In the genomic region with DNA sequence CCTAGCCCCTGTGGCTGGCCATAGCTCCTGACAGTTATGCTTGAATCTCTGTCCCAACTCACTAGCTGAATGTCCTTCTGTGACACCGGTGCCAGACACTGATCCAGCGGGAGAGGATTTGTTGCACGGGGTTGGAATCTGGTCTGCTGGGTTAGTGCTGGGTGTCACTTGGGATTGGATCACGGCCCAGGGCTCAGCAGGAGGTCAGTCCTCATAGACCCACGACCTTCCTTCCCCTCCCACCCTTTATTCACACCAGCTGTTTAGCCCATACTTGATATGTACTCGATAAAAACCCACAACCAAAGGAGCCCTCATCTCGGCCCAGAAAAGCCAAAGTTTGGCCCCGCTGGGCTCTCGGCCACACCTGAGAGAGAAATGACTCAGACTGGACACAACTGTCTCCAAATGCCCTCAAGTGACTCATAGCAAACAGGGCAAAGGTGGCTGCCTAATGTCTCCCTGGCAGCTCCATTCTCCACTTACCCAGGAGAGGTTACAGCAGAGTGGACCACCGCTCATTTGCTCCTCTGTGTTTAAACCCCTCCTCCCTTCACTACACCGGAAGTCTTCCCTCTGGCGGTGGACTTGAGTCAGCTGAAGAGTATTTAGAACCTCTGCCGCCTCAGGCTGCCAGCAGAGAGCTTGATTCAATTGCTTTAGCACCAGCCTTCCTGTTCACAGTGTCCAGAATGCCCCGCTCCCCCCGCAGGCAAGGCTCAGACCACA, we compare ENCODE assay signal across 8 mouse cellular contexts. TPM values are rescaled to one million over a fixed set of nuclear protein-coding genes. Genes with fewer than 3 reads are reported as not detected.
A peak's percentile ranks its signal among the peaks of the same experiment; 100 is the strongest.
DNase-seq lines count a peak whose midpoint lies in the region; ATAC-seq and TF ChIP-seq lines count a peak whose summit lies in the region.

No protein-coding gene starts in this region.

- WGBS in midbrain, embryonic 11.5 days, result 58% methylated on average over 15 of the region's 15 CpGs
- 46% methylated on average over 15 of the region's 15 CpGs for WGBS in midbrain, embryonic 15.5 days
- 44% methylated on average over 15 of the region's 15 CpGs for WGBS in kidney, embryonic 15.5 days
- 33% methylated on average over 15 of the region's 15 CpGs for WGBS in cerebellum, adult 2 months

- no peak overlapping the region for H3K4me3 ChIP-seq in midbrain, embryonic 11.5 days (ENCODE audit: low read depth, low read length)
- no peak overlapping the region for H3K4me3 ChIP-seq in midbrain, embryonic 15.5 days
- H3K4me3 ChIP-seq in kidney, embryonic 15.5 days (replicated peaks), result no peak overlapping the region
- no peak overlapping the region for H3K4me3 ChIP-seq in cerebellum, adult 2 months (replicated peaks; ENCODE audit: insufficient read depth, low read depth, low read length)

- H3K27ac ChIP-seq in midbrain, embryonic 11.5 days (ENCODE audit: low read depth, low read length), result no peak overlapping the region
- H3K27ac ChIP-seq in midbrain, embryonic 15.5 days, result no peak overlapping the region
- H3K27ac ChIP-seq in kidney, embryonic 15.5 days, result no peak overlapping the region
- no peak overlapping the region for H3K27ac ChIP-seq in cerebellum, adult 2 months (ENCODE audit: insufficient read depth, low read length)

- H3K9me3 ChIP-seq in midbrain, embryonic 11.5 days (ENCODE audit: control insufficient read depth, low read length), result no peaks in the 10 kb centered on the region
- H3K9me3 ChIP-seq in midbrain, embryonic 15.5 days, result no peaks in the 10 kb centered on the region
- H3K9me3 ChIP-seq in kidney, embryonic 15.5 days (replicated peaks), result no peaks in the 10 kb centered on the region

- DNase-seq in cerebellum, postnatal 10 days, result peak; percentile 43 to 45
- DNase-seq in cerebellum, adult 11 months, result no peak
- peak; percentile 90 for DNase-seq in midbrain, embryonic 11.5 days (ENCODE audit: low spot score, missing footprints)
- DNase-seq in thymus, postnatal 25 days, result peak; percentile 44
- DNase-seq in right cerebral cortex, postnatal 36 days (ENCODE audit: low spot score in 2 of 2), result no peak
- DNase-seq in cerebellum, adult 2 months, result no peak

- peaks cover 8% of the 10 kb centered on the region for H3K4me1 ChIP-seq in midbrain, embryonic 11.5 days (ENCODE audit: control insufficient read depth, insufficient read depth, low read length)
- peaks cover 17% of the 10 kb centered on the region for H3K4me1 ChIP-seq in midbrain, embryonic 15.5 days
- H3K4me1 ChIP-seq in kidney, embryonic 15.5 days, result peaks cover 26% of the 10 kb centered on the region
- H3K4me1 ChIP-seq in cerebellum, adult 2 months (ENCODE audit: control insufficient read depth, insufficient read depth, low read length), result no peaks in the 10 kb centered on the region

- no peak overlapping the region for H3K9ac ChIP-seq in midbrain, embryonic 11.5 days (ENCODE audit: low read length)
- H3K9ac ChIP-seq in midbrain, embryonic 15.5 days, result no peak overlapping the region
- no peak overlapping the region for H3K9ac ChIP-seq in kidney, embryonic 15.5 days

- TF ChIP-seq POLR2A in cerebellum, adult 2 months (IDR thresholded peaks at IDR 0.05; ENCODE audit: borderline replicate concordance, insufficient read depth, low read length), result no peak

- no peaks in the 10 kb centered on the region for H3K36me3 ChIP-seq in midbrain, embryonic 11.5 days (ENCODE audit: control insufficient read depth, insufficient read depth, low read length)
- H3K36me3 ChIP-seq in midbrain, embryonic 15.5 days (replicated peaks), result no peaks in the 10 kb centered on the region
- no peaks in the 10 kb centered on the region for H3K36me3 ChIP-seq in kidney, embryonic 15.5 days

- no peaks in the 10 kb centered on the region for H3K27me3 ChIP-seq in midbrain, embryonic 11.5 days (ENCODE audit: control insufficient read depth, insufficient read depth, low read length)
- H3K27me3 ChIP-seq in midbrain, embryonic 15.5 days (replicated peaks), result no peaks in the 10 kb centered on the region
- H3K27me3 ChIP-seq in kidney, embryonic 15.5 days, result 0 out of 2 replicates have a peak, but pooled peaks cover 4% of the 10 kb centered on the region
- H3K27me3 ChIP-seq in cerebellum, adult 2 months (ENCODE audit: control insufficient read depth, insufficient read depth, low read length), result no peaks in the 10 kb centered on the region

- ATAC-seq in midbrain, embryonic 11.5 days (ENCODE audit: low FRiP score), result no peak
- ATAC-seq in midbrain, embryonic 15.5 days (replicated peaks), result no peak
- 0 out of 2 replicates have a peak, but pooled peaks have one; percentile 9 for ATAC-seq in kidney, embryonic 15.5 days (replicated peaks; ENCODE audit: low FRiP score)

- H3K4me2 ChIP-seq in midbrain, embryonic 11.5 days, result no peak overlapping the region
- no peak overlapping the region for H3K4me2 ChIP-seq in midbrain, embryonic 15.5 days
- H3K4me2 ChIP-seq in kidney, embryonic 15.5 days, result no peak overlapping the region

- no peak for TF ChIP-seq CTCF in cerebellum, adult 2 months (IDR thresholded peaks at IDR 0.05; ENCODE audit: borderline replicate concordance, insufficient read depth, low read depth, low read length)

RNA-seq across cellular contexts. Expression of a gene that starts 27.2 kb away (rescaled TPM):
- not detected in 2 replicates for polyA plus RNA-seq in midbrain, embryonic 11.5 days (2014; fragmentation: Nextera tagmentation; extraction: Ambion mirVana)
- not detected in 2 replicates for polyA plus RNA-seq in midbrain, embryonic 15.5 days (2015; fragmentation: Nextera tagmentation; extraction: Ambion mirVana)
- polyA plus RNA-seq in kidney, embryonic 15.5 days (2015; fragmentation: Nextera tagmentation; extraction: Ambion mirVana), result not detected in 2 replicates
- polyA plus RNA-seq in cerebellum, adult 2 months (2012; rRNA removed), result not detected in 2 replicates

Comparison
In these comparisons a context has a peak if more than half of its experiments do, and no peak if none do; other contexts are left out.
1. DNase-seq: peak in cerebellum, postnatal 10 days (2 of 2), midbrain, embryonic 11.5 days (single experiment) and thymus, postnatal 25 days (single experiment); none in cerebellum, adult 11 months (single experiment), right cerebral cortex, postnatal 36 days (0 of 2) and cerebellum, adult 2 months (0 of 2).